Mouse (Mus musculus) adrenal gland, postnatal 4 days (tissue): ENCODE measurements around the gene Gatad1. TPM values are rescaled to one million over a fixed set of nuclear protein-coding genes. Genes with fewer than 3 reads are reported as not detected.
"Not testable (repeated sequence)": the region's sequence is repeated elsewhere in the genome, so short reads cannot be mapped to it uniquely, and the experiment has no call there.

Experiments
- DNase-seq, 2 experiments: peaks; one replicate each; pipeline ENCODE4 v3.0.0; 2021 to 2022; ENCODE audit warnings: low spot score in 2 of 2, mixed read lengths in 2 of 2
- microRNA-seq: library from miRNA; unstranded; fragments of <30 nt; microRNA quantifications from one replicate; pipeline ENCODE4 v1.2.0, GENCODE M21; 2021
- total RNA-seq, 2 experiments: library from RNA; stranded (reverse); gene quantifications; 2 replicates each; pipeline ENCODE4 v1.2.3; 2021

Gatad1 gene
- total RNA-seq, 2 experiments from 2014 or later, result 136 to 137 TPM

DNA sequence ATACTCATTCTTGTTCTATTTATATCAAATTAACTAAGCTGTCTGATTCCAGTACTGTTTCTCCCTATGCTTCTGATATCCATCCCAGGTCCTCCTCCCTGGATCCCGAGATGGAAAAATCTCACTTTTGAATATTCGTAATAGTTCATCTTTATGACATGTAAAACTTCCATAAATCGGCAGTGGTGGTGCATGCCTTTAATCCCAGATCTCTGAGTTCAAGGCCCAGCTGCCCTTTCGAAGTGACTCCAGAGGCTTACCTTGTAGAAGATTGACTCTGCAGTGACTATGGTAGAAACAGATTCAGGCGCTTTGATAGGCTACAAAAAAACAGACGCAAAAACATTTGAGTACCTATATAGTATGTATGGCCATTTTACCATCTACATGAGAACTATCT lies 12.4 kb downstream of the Gatad1 start:
- no peak for DNase-seq

DNA sequence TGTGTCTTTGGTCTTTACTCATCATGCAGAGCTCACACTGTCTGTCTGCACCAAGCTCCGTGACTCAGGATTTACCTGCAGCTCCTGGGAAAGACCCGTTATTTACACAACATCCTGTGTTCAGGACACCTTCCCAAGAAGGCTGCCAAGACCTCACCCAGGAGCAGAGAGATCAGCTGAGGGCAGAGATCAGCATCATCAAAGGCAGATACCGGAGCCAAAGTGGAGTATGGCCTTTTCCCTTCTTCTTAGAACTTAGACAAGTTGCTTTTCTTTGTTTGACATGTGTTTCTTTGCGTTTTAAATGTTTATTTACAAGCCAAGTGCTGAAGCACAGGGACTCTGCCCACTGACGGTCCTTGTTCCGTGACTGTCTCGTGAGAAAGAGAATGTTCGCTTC lies 21.7 kb downstream of the Gatad1 start:
- no peak for DNase-seq

DNA sequence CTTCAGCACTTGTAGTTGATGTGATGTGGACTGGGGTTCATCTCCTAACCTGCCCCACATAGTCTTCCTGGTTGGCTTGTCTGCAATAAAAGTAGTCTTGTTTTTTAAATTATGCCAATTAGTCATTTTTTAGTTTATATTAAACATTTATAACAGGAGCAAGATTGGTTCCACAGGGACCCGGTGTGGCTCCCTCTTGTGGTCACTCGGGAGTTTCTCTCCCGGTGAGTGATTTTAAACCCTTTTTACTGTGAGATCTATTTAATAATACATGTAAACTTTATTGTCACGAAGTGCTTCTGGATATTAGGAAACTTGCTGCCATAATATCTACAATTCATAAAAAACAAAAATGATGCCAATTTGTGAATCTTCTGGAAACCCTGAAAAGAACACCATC lies 23.0 kb downstream of the Gatad1 start:
- DNase-seq, result no peak

DNA sequence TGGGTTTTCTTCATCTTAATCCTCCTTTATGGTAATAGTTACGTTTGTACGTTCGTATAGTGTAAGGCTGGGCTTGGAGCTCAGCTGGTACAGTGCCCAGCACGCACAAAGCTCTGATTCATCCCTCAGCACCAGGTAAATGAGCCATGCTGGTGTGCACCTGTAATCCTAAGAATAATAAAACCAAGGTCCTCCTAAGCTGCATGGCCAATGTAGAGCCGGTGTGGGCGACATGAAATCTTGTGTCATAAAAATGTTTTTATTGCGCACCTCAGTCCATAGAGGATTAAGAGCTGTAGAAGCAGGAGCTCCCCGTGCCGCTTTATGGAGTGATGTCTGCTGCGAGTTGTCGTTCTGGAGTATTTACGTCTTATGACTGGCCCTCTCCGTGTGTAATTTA lies 23.7 kb downstream of the Gatad1 start:
- DNase-seq, result no peak

DNA sequence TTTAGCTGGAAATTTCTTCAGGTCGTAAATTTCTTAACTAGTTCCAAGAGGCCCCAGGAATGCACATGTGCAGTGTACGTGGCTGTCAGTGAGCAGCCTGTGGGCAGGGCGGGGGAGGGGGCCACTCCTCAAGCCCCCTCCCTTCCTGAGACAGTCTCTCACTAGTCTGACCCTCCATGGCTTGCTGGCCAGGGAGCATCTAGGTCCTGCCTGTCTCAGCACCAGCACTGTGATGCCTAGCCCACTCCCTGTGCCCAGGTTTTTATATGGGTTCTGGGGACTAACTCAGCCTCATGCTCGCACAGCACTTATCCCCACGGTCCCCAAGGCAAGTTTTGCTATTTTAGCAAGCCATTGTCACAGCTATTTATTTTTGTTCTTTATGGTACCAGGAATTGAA lies 24.7 kb downstream of the Gatad1 start:
- no peak for DNase-seq

DNA sequence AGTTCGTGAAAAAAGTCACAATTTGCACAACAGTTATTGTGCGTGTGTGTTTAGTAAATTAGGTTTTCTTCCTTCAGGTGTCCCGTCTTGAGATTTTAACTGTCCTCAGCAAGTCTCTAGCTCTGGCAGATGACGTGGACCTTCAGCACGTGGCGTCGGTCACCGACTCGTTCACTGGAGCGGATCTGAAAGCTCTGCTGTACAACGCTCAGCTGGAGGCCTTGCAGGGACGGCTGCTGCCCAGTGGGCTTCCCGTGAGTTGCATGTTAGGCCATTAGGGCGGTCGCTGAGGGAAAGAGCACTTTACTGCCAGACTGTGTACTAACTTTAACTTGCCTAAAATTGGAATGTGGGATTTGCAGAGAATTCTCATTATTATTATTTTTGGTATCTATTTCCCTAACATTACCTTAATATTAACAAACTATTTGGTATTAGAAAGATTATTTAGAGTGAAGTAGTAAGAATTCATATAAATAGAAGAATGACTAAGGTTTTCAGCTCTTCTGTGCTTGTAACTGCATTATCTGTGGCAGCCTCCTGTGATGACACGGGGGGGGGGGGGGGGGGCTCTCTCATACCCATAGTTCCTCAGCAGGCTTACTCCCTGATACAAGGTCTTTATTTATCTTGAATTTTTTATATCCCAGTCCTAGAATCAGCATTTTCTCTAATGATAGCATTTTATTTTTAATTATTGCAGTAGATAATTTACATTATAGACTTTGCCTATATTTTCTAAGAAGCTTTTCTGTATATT lies 25.3 kb downstream of the Gatad1 start:
- DNase-seq, result no peak

DNA sequence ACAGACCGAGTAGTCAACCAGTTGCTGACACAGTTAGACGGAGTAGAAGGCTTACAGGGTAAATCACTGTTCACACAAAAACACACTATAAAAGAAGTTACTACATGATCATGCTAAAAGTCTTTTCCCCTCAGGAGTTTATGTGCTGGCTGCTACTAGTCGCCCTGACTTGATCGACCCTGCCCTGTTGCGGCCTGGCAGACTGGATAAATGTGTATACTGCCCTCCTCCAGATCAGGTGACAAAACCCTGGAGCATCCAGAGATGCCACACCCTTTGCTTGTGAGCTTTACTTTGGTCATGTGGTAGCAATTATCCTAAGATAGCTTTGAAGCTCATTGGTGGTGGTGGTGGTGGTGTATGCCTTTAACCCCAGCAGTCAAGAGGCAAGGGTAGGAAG lies 26.9 kb downstream of the Gatad1 start:
- no peak for DNase-seq

DNA sequence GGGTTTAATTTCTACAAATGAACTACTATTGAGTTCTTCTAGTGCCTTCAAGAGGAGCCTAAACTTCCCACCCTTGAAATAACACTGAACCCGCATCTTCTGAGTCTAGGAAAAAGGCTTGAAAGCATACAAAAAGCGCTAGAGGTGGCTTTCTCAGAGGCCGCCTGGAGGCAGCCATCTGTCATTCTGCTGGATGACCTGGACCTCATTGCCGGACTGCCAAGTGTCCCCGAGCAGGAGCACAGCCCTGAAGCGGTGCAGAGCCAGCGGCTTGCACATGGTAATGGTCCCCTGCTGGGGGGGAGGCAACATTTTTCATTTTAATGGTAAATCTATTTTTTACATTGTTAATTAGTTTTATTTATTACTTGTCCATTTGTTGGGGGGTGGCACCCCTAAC lies 36.5 kb downstream of the Gatad1 start:
- DNase-seq, result no peak

DNA sequence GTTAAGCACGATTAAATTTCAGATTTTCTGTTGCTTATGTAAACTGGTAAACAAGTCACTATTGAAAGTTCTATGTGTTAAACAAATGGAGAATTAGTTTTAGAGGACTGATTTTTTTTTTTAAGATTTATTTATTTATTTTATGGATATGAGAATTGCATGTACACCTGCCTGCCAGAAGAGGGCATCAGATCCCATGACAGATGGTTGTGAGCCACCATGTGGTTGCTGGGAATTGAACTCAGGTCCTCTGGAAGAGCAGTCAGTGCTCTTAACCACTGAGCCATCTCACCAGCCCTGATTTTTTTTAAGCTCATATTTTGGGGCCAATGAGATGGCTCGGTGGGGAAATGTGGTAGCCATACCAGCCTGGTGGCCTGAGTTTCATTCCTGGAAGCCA lies 45.1 kb downstream of the Gatad1 start:
- not testable (repeated sequence) for DNase-seq

DNA sequence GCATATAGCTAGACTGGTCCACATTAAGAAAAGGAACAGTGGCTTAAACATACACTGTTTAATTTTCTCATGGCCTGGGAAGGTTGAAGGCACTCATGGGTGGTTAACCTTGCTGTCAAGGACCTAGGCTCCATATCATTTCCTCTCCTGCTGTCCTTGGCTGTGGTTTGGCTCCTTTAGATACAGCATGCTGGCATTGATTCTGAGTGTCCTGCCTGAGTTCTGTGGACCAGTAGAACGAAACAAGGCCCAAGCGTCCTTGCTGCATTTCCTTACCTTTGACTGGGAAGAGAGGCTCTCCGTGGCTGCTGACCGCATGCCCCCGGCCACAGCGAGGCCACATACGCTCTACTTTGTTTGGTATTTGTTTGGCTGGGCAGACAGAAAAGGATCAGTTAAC lies 47.7 kb downstream of the Gatad1 start:
- no peak for DNase-seq

DNA sequence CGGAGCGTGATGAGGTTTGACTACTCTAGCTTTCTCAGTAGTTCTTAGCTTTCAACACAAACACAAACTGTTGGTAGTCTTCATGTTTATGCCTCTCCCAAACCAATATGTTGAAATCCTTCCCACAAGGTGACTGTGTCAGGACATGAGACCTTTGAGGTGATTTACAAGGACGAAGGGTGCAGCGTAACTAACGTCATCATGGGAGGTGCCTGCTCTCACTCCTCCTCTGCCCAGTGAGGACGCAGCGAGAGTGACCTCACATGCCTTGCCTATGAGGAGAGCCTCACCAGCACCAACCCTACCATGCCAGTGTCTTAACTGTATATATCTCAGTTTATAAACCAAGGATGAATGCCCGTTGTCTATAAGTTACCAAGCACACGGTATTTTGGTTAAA lies 49.9 kb downstream of the Gatad1 start:
- no peak for DNase-seq

DNA sequence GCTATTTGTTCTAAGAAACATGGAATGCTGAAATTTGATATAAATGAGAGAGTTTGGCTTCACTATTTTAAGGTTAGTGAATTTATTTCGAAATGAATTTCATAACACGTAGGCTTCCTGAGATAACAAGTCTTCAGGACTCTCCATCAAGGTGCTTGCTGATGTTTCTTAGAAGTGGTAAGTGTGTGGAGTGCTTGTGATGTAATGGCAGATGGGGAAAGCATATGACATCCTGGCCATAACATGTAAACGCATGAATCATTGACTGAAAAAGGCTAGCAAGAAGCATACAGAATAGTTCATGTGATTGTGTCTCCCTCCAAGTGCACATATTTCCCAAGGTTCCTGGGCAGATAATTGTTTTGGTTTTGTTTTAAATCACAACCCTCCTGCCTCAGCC lies 56.2 kb downstream of the Gatad1 start:
- DNase-seq, result no peak

DNA sequence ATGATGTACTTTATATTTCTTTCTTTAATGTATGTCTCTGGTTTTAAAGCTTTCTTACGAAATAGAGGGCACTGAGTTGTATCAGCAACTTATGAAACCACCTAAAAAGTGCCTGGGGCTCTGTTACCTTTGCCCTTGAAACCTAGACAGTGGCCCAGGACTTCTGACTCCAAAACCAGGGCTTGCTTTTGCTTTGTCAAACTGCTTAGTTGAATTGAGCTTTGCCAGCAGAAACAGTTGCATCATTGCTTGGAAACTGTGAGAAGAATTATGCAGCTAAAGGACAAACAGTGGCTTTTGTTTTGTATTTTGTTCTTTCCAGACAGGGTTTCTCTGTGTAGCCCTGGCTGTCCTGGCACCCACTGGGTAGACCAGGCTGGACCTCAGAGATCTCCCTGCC lies 56.7 kb downstream of the Gatad1 start:
- DNase-seq, result no peak

DNA sequence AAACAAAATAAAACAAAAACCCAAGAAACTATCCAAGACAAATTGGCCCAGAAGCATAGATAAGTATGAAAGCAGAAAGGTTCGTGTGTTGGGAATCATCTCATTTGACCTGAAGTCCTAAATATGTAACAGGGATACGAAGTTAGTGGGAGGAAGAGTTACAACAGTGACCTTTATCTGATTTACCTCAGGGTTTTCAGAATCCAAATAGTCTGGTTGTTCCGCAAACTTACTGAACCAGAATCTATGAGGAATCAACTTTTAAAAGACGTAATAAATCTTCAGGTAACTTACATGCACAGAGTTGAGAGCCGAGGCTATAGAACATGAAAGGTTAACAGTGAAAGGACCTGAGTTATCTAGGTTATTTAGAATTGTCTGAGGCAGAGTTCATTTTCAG lies 58.2 kb downstream of the Gatad1 start:
- no peak for DNase-seq

DNA sequence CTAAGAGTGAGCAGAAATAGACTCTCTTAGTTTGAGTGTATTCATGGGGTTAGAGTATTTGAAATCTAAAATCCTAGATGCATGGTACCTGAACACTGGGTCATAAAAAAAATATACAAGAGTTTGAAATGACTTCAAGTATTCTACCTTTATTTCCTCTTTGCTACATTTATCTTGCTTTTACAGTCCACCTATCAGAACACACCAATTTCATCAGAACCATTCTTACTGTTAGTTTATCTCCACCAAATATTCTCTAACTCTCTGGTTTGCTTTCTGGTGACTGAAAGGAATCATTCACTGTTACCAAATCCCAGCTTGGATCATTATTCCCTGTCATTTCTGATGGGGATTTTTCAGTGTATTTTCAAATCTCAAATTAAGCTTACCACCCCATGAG lies 59.8 kb downstream of the Gatad1 start:
- DNase-seq, result no peak

DNA sequence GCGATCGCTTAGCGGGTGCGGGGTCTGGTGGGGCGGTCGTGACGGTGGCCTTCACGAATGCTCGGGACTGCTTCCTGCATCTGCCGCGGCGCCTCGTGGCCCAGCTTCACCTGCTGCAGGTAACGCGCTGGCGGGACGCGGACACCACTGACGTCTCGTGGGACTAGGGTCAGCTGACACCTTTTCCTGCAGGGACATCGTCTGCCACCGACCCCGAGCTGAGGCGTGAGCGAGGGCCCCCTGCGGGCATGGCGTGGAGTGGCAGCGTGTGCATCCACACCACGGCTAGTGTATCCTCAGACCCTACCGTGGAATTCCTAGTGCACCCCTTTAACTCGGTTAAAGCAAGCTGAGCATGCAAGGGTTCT lies 60.6 kb downstream of the Gatad1 start, which contains the start of gene Rbm48:
Rbm48 (minus strand) TSS at position 187 of the 368 bp plus-strand sequence.
- DNase-seq, result peak; percentile 36 to 72

DNA sequence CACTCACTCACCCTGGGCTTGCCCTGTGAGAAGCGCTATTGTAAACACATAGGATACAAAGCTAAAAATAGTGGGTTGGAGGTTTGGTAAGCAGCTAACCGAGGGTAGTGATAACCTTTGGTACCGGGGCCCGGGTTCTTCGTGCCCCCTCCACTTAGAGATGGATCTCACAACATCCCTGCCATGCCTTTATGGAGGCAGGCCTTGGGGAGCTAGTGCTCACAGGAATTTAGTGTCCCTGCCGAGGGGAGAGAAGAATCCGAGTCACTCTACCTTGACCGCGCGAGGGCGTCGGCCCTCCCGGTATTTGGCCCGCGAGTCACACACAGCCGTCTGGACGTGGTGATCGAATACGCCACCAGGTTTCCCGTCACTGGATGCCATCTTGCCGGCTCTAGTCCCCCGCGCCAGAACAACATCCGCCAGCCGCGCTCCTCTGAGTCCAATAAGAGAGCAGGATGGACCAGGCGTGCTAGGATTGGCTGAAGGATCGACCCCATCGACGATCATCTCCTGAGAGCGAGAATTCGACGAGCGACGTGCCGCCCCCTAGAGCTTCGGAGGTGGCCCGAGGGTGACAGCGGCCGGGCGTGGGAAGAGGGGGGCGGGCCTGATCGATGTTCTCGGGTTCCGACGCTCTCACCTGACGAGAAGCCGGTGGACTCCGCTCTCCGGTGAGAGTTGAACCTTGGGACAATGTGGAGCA lies 61.1 kb downstream of the Gatad1 start, which contains the start of gene Pex1:
Pex1 (plus strand) TSS at position 374 of the 706 bp plus-strand sequence.
- DNase-seq, result peak; percentile 83 to 91

Small RNA genes within 50 kb of the gene (microRNA-seq; reads per million reads assigned to microRNA genes)
- gene Gm22926, result not detected
- gene Gm26238, result not detected

Other genes with a start within 250 kb of the Gatad1 start
- 10 to 100 TPM; 42.9 to 43.1 TPM for gene Fam133b, start 113.4 kb downstream of the Gatad1 start, total RNA-seq
- 10 to 100 TPM in 1 of 2 experiments, 1 to 10 TPM in 1; 7.7 to 11.0 TPM for gene 1700109H08Rik, start 85.6 kb downstream of the Gatad1 start, total RNA-seq
- gene Pex1, start 61.1 kb downstream of the Gatad1 start, total RNA-seq, result 10 to 100 TPM; 33.1 to 34.3 TPM
- 10 to 100 TPM; 15.0 to 16.0 TPM for gene Rbm48, start 60.6 kb downstream of the Gatad1 start, total RNA-seq
- gene Tmbim7, start 6.0 kb downstream of the Gatad1 start, total RNA-seq, result not detected
- gene Ankib1, start 145.7 kb upstream of the Gatad1 start, total RNA-seq, result 10 to 100 TPM; 63.6 to 69.1 TPM
- gene Krit1, start 146.0 kb upstream of the Gatad1 start, total RNA-seq, result 10 to 100 TPM; 49.1 to 55.8 TPM
- not detected for gene Lrrd1, start 188.0 kb upstream of the Gatad1 start, total RNA-seq
- gene Mterf1a, start 236.7 kb upstream of the Gatad1 start, total RNA-seq, result 10 to 100 TPM; 10.0 to 11.8 TPM